18 mouse cellular contexts compared by ENCODE assay signal in the genomic region with DNA sequence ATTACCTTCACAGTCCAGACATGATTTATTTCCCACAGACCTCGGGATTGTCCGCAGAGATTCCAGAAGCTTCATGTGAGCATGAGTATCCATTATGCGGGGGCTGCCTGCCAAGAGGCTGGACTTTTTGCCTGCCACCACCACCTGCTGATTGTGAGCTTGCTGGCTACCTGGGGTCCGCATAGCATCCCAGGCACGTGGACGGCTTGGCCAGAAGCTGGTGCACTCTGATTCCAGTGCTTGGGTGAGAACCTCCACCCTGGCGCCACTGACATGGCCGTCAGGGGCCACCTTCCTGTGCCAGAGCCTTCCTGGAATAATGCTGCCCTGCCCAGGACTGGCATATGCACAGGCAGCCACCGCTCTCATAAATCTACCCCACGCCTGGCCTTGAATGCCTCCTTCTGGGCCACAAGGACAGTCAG. TPM values are rescaled to one million over a fixed set of nuclear protein-coding genes. Genes with fewer than 3 reads are reported as not detected.
A peak's percentile ranks its signal among the peaks of the same experiment; 100 is the strongest.
DNase-seq lines count a peak whose midpoint lies in the region; ATAC-seq lines count a peak whose summit lies in the region.
"Had no signal": no experiment of that assay in that cellular context is flagged by ENCODE, and none has a peak within 500 bp of the region (broad histone marks: within the 10 kb centered on the region; RNA-seq: fewer than 3 reads in every experiment).

No protein-coding gene starts in this region.

- no peak overlapping the region for H3K27ac ChIP-seq in intestine, embryonic 15.5 days
- no peak overlapping the region; the same call in 1 of the 2 replicates for H3K27ac ChIP-seq in intestine, embryonic 16.5 days (ENCODE audit: low read length)
- H3K27ac ChIP-seq: embryonic facial prominence, embryonic 10.5 days; heart, embryonic 15.5 days; midbrain, embryonic 15.5 days; stomach, postnatal 0 days had no signal

- no peak overlapping the region for H3K4me3 ChIP-seq in intestine, embryonic 15.5 days (replicated peaks)
- no peak overlapping the region for H3K4me3 ChIP-seq in intestine, embryonic 16.5 days (ENCODE audit: low read length)
- H3K4me3 ChIP-seq: embryonic facial prominence, embryonic 10.5 days; heart, embryonic 15.5 days; midbrain, embryonic 15.5 days had no signal

- 75% methylated on average over 10 of the region's 10 CpGs for WGBS in intestine, embryonic 15.5 days
- WGBS in intestine, embryonic 16.5 days, result 69% methylated on average over 10 of the region's 10 CpGs

- 0 out of 2 replicates have a peak, but pooled peaks cover 5% of the 10 kb centered on the region for H3K4me1 ChIP-seq in intestine, embryonic 15.5 days (replicated peaks)
- no peaks in the 10 kb centered on the region for H3K4me1 ChIP-seq in intestine, embryonic 16.5 days (ENCODE audit: control insufficient read depth, insufficient read depth, low read length)
- H3K4me1 ChIP-seq: midbrain, embryonic 15.5 days had no signal

- H3K9me3 ChIP-seq in intestine, embryonic 15.5 days, result no peaks in the 10 kb centered on the region
- no peaks in the 10 kb centered on the region for H3K9me3 ChIP-seq in intestine, embryonic 16.5 days (ENCODE audit: control insufficient read depth, low read length)
- H3K9me3 ChIP-seq: embryonic facial prominence, embryonic 10.5 days; heart, embryonic 15.5 days; midbrain, embryonic 15.5 days had no signal

- no peaks in the 10 kb centered on the region for H3K27me3 ChIP-seq in intestine, embryonic 15.5 days (replicated peaks)
- H3K27me3 ChIP-seq in intestine, embryonic 16.5 days (replicated peaks; ENCODE audit: control insufficient read depth, insufficient read depth, low read length), result no peaks in the 10 kb centered on the region
- H3K27me3 ChIP-seq: heart, embryonic 15.5 days had no signal

- no peak overlapping the region for H3K4me2 ChIP-seq in intestine, embryonic 15.5 days (replicated peaks)
- no peak overlapping the region for H3K4me2 ChIP-seq in intestine, embryonic 16.5 days (ENCODE audit: low read depth, low read length)
- H3K4me2 ChIP-seq: heart, embryonic 15.5 days; midbrain, embryonic 15.5 days had no signal

- no peak overlapping the region for H3K9ac ChIP-seq in intestine, embryonic 15.5 days
- no peak overlapping the region for H3K9ac ChIP-seq in intestine, embryonic 16.5 days (ENCODE audit: low read depth, low read length)
- H3K9ac ChIP-seq: heart, embryonic 15.5 days; midbrain, embryonic 15.5 days had no signal

- DNase-seq in adrenal gland, postnatal 14 days, result peak; percentile 77
- DNase-seq in gastrocnemius, postnatal 10 days, result peak; percentile 55
- DNase-seq in skeletal muscle tissue, adult 2 months (ENCODE audit: low read depth, low spot score), result peak; percentile 92
- no peak for DNase-seq in layer of hippocampus, adult 8-10 months (ENCODE audit: low spot score in 2 of 2)
- no peak for DNase-seq in kidney, adult 11 months
- DNase-seq: cerebellum, adult 8-10 months; heart, postnatal 36 days; kidney, adult 18-20 months; lung, postnatal 4 days; right cerebral cortex, adult 18-20 months had no signal

- 0 out of 2 replicates have a peak, but pooled peaks have one; percentile 21 for ATAC-seq in intestine, embryonic 15.5 days
- no peak for ATAC-seq in intestine, embryonic 16.5 days
- ATAC-seq: forebrain, embryonic 16.5 days; hindbrain, embryonic 16.5 days; midbrain, embryonic 15.5 days had no signal

- no peaks in the 10 kb centered on the region for H3K36me3 ChIP-seq in intestine, embryonic 15.5 days
- H3K36me3 ChIP-seq in intestine, embryonic 16.5 days (ENCODE audit: control insufficient read depth, insufficient read depth, low read length), result no peaks in the 10 kb centered on the region
- H3K36me3 ChIP-seq: embryonic facial prominence, embryonic 10.5 days; heart, embryonic 15.5 days; midbrain, embryonic 15.5 days had no signal

RNA-seq across cellular contexts. Expression of a gene that starts 24.7 kb away (rescaled TPM):
- 430 and 467 TPM in 2 replicates for polyA plus RNA-seq in intestine, embryonic 15.5 days (2015; fragmentation: Nextera tagmentation; extraction: Ambion mirVana)
- 404 and 418 TPM in 2 replicates for polyA plus RNA-seq in intestine, embryonic 16.5 days (2015; fragmentation: Nextera tagmentation; extraction: Ambion mirVana)
- 194 and 208 TPM in 2 replicates for total RNA-seq in adrenal gland, postnatal 14 days (2021)
- 10 to 100 TPM; 56.2 to 57.2 TPM for total RNA-seq in gastrocnemius, postnatal 10 days (2021)
- 10 to 100 TPM; 45.6 to 56.3 (median 49.7) TPM for total RNA-seq in layer of hippocampus, adult 8-10 months (2022)

RNA-seq across cellular contexts. Expression of a gene that starts 25.0 kb away (rescaled TPM):
- polyA plus RNA-seq in intestine, embryonic 15.5 days (2015; fragmentation: Nextera tagmentation; extraction: Ambion mirVana), result 54.3 and 56.0 TPM in 2 replicates
- polyA plus RNA-seq in intestine, embryonic 16.5 days (2015; fragmentation: Nextera tagmentation; extraction: Ambion mirVana), result 50.6 and 52.2 TPM in 2 replicates
- total RNA-seq in adrenal gland, postnatal 14 days (2021), result 92.9 and 115 TPM in 2 replicates
- 10 to 100 TPM; 17.2 to 20.1 TPM for total RNA-seq in gastrocnemius, postnatal 10 days (2021)
- total RNA-seq in layer of hippocampus, adult 8-10 months (2022), result 100 to 1,000 TPM; 124 to 141 (median 133) TPM

Comparison
In these comparisons a context has a peak if more than half of its experiments do, and no peak if none do; other contexts are left out.
1. DNase-seq: peak in adrenal gland, postnatal 14 days (single experiment), gastrocnemius, postnatal 10 days (single experiment) and skeletal muscle tissue, adult 2 months (single experiment); none in layer of hippocampus, adult 8-10 months (0 of 2) and kidney, adult 11 months (single experiment).